Mouse (Mus musculus): Measurements from ENCODE around the gene Crlf2.

The Crlf2 gene

DNA sequence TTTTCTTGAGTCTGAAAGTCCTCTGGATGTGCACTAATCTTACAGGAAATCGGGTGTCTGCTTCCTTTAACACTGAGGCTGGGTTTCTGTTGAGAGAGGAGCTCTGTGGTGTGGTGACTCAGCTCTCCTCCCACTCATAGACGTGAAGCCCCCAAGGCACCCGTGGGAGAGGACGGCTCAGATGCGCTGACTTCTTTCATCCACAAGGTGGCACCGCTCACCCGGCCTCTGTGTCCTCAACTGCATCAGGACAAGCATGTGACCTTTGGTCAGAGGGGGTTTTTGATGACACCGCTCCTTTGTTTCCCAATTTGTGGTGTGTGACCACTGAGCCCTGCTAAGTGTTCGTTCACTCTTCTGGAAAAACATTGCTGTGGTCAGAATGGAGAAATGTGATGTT, 10.1 kb downstream of the Crlf2 start:
- DNase-seq (ENCODE audit: low spot score in 2 of 2) = peak in 1 of 2 experiments; percentile 42

DNA sequence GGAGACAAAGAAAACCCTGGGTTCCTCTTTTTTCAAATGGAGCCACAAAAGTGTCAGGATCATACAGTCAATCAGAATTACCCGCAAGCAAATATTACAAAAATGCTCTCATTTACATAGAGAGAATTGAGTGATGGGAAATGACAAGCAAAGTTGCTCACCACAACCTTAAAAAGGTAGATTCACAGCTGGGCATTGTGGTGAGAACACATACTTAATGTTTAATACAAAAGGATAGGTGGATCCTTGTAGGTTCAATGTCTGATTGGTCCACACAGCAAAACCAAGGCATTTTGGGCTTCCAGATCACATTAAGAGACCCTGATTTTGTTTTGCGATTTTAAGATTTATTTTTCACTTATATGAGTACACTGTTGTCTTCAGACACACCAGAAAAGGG, 11.7 kb downstream of the Crlf2 start:
- DNase-seq (ENCODE audit: low spot score in 2 of 2) = no peak

DNA sequence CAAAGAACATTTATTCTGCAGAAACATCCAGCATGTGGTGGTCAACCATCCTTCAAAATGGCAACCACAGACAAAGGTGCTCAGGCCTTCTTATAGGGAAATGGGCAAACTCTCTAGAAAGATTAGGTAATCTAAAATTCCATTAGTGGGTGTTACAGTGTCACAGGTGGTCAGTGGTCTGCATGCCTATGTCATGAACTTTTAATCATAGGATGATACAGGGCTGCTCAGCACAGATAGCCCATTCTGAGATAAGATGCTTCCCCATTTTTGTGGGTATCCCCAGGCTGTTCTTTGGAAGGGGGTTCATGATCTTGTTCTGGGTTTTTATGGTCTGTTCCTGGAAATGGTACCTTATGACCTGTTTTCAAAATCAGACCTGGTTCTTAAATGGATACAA, 49.1 kb downstream of the Crlf2 start:
- DNase-seq (ENCODE audit: low spot score in 2 of 2) = no peak

DNA sequence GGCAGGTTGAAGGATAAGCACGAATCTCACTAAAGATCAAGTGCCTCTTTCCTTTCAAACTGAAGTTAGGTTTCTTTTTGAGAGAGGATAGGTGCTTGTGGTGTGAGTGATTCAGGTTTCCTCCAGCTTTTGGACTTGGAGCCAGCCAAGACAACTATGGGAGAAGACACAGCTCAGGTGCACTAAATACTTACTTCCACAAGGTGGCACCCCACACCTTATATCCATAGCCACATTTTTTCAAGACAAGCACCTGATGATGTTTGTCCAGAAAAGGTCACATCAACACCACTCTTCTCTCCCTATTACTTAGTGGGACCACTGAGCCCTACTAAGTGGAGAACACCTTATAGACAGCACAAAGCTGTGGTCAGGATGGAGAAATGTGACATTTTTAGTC, 52.1 kb downstream of the Crlf2 start:
- DNase-seq (ENCODE audit: low spot score in 2 of 2) = peak in 1 of 2 experiments; percentile 20
